Mouse (Mus musculus): Measurements from ENCODE around the gene Celsr1.

DNA sequence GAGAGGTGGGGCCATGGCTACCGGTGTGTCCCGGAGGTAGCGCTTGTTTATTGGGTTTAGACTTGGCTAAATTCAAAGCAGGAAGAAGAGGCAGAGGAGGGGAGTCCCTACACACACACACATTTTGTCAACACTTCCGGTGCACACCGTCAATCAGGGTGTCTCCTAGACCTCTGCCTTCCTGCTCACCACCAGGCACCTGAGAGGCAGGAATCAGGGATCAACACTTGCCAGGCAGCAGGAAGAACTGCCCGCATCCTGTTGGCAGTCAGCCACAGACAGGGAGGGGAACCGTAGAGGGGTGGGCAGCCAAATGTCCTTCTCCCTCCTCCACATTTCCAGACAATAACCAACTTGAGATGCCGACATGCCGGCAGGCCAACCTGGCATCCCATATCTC, 56.5 kb downstream of the Celsr1 start:
- TF ChIP-seq CTCF (IDR thresholded peaks at IDR 0.05; ENCODE audit: low read depth, low read length) (no peak), POLR2A (IDR thresholded peaks at IDR 0.05; ENCODE audit: extremely low read depth, insufficient read depth, low read length) (no peak)
